Mouse (Mus musculus) G1E (cell line): ENCODE results near the gene Grhpr. TPM values are rescaled to one million over a fixed set of nuclear protein-coding genes. Genes with fewer than 3 reads are reported as not detected.
"Not testable (repeated sequence)": the region's sequence is repeated elsewhere in the genome, so short reads cannot be mapped to it uniquely, and the experiment has no call there.

ENCODE experiments used
- ATAC-seq: 2 replicates; pipeline ENCODE4 v1.8.0; 2016; ENCODE audit warnings: mild to moderate bottlenecking; ENCODE audit not compliant: insufficient number of reproducible peaks, poor library complexity, low FRiP score, severe bottlenecking; ENCODE audit errors: extremely low read depth
- DNase-seq: peaks from one replicate; pipeline ENCODE4 v3.0.0; 2012; ENCODE audit warnings: low spot score
- H3K27me3 ChIP-seq: 2 replicates; pipeline ENCODE4 v1.6.1; 2012; ENCODE audit warnings: mild to moderate bottlenecking, low read length, inconsistent platforms; ENCODE audit not compliant: insufficient read depth
- H3K36me3 ChIP-seq: replicated peaks from 2 replicates; pipeline ENCODE3; 2012; ENCODE audit warnings: mild to moderate bottlenecking, inconsistent platforms
- H3K4me1 ChIP-seq: 2 replicates; pipeline ENCODE4 v1.6.1; 2012; ENCODE audit warnings: low read depth, low read length, inconsistent platforms, mixed read lengths; ENCODE audit not compliant: insufficient read depth
- H3K4me3 ChIP-seq: 2 replicates; pipeline ENCODE4 v1.5.1; 2012; ENCODE audit warnings: low read depth, mild to moderate bottlenecking, inconsistent platforms, low read length, moderate library complexity, mixed read lengths
- H3K9me3 ChIP-seq: replicated peaks from 2 replicates; pipeline ENCODE4 v1.6.1; 2012; ENCODE audit warnings: inconsistent platforms
- CTCF ChIP-seq: IDR thresholded peaks from 2 replicates; pipeline ENCODE4 v1.5.1; 2012; ENCODE audit warnings: low read depth, low read length, inconsistent platforms, mixed read lengths
- GATA1 ChIP-seq: IDR thresholded peaks from 2 replicates; pipeline ENCODE4 v1.6.1; 2012; ENCODE audit warnings: borderline replicate concordance, low read length, inconsistent platforms, mixed read lengths
- GATA2 ChIP-seq: IDR thresholded peaks from 2 replicates; pipeline ENCODE4 v1.6.1; 2012; ENCODE audit warnings: low read depth, low read length, inconsistent platforms, borderline replicate concordance
- POLR2AphosphoS5 ChIP-seq: IDR thresholded peaks from 2 replicates; pipeline ENCODE4 v1.6.1; 2012; ENCODE audit warnings: low read depth, low read length, inconsistent platforms; ENCODE audit not compliant: insufficient replicate concordance
- TAL1 ChIP-seq: conservative IDR thresholded peaks from 2 replicates; pipeline ENCODE4 v1.6.1; 2012; ENCODE audit warnings: low read depth, low read length, inconsistent platforms, mixed read lengths
- polyA plus RNA-seq: library from polyadenylated mRNA; stranded (reverse); fragments of >175 nt; gene quantifications from 2 replicates; pipeline ENCODE4 v1.2.3, GENCODE M21; 2012
- total RNA-seq, 2 experiments: library from RNA; stranded (forward) in 1 of 2; stranded (reverse) in 1 of 2; fragments of 200-1000 nt in 1 of 2; fragments of >200 nt in 1 of 2; fragmentation: Nextera tagmentation in 1 of 2; gene quantifications; 2 replicates each; pipeline ENCODE4 v1.2.3; 2014 to 2017

Gene Grhpr
- total and polyA plus RNA-seq, 3 experiments, result 25.2 to 119 (median 30.5) TPM

DNA sequence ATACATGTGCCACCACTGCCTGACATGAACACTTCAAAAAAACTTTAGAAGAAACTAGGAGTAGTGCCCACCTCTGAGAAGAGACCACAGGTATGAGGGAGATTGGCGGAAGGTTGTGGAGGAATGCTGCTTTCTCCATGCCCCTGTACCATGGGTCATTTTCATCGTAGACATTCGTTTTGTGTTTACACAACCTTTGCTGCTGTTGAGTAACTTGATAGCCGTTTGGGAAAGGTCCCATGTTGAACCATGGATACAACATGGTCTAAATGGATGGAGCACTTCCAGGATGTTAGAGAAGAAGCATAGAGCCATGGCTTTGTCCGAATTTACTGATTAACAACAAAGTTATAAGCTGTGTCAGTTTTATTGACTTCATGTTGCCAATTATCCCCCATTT lies 3.0 kb upstream of the Grhpr start:
- Histone ChIP-seq H3K36me3 (peaks cover 9% of the 10 kb centered on the region), H3K9me3 (peaks cover 3% of the 10 kb centered on the region; the same call in 1 of the 2 replicates), H3K4me3 (no peak overlapping the region), H3K27me3 (0 out of 2 replicates have a peak, but pooled peaks cover 2% of the 10 kb centered on the region), H3K4me1 (peaks cover 45% of the 10 kb centered on the region)
- ATAC-seq (no peak), DNase-seq (no peak)
- TF ChIP-seq GATA1 (no peak), GATA2 (no peak), TAL1 (no peak), POLR2AphosphoS5 (no peak), CTCF (no peak)

DNA sequence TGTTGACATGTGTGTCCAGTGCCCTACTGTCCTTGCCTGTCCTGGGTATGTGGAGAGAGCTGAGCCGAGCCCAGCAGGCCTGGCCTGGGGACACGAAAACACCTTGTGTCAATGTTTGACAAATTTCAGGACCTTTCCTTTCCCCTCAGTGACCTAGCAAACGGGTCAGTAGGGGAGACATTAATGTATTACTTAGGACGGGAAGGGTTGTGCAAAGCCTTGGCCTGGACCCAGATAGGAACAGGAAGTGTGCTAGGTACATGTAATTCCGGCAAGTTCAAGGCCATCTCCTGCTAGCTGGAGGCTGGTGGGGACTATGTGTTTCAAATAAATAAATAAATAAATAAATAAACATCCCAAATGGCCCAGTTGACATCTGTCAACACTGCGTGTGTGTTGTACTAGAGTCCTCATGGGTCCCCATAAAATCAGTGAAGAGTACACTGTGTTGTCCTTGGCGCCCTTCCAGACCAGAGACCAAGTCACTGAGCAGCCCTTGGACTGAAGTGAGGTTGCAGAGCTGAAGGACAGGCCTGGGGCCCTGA lies 1.3 kb upstream of the Grhpr start:
- Histone ChIP-seq H3K4me1 (peaks cover 48% of the 10 kb centered on the region), H3K27me3 (0 out of 2 replicates have a peak, but pooled peaks cover 2% of the 10 kb centered on the region), H3K9me3 (peaks cover 3% of the 10 kb centered on the region; the same call in 1 of the 2 replicates), H3K4me3 (no peak overlapping the region), H3K36me3 (peaks cover 26% of the 10 kb centered on the region)
- ATAC-seq, result no peak
- no peak for DNase-seq
- TF ChIP-seq POLR2AphosphoS5, result no peak
- TF ChIP-seq CTCF, result no peak
- TF ChIP-seq GATA2, result no peak
- TF ChIP-seq GATA1, result no peak
- no peak for TF ChIP-seq TAL1

DNA sequence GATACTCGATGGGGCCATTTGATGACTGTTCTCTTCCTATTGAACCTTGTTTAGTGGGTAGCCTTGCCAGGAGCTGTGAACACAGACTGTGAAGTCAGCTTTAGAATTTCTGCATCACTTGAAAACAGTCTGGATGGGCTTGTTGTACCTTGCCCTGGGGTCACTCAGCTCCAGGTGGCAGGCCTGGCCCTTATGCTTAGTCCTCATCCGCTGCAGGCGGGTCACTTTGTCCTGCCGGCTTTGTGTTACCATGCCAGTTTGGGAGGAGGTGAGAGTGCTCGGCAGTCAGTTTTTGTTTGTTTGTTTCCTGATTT lies 736 bp downstream of the Grhpr start:
- TF ChIP-seq CTCF (no peak), GATA1 (no peak), TAL1 (no peak), POLR2AphosphoS5 (no peak), GATA2 (no peak)
- DNase-seq (no peak), ATAC-seq (no peak)
- H3K4me1 ChIP-seq, result peaks cover 52% of the 10 kb centered on the region
- H3K27me3 ChIP-seq, result no peaks in the 10 kb centered on the region
- peak overlapping the region; percentile 90 for H3K4me3 ChIP-seq
- peaks cover under 1% of the 10 kb centered on the region; the same call in 1 of the 2 replicates for H3K9me3 ChIP-seq
- peaks cover 46% of the 10 kb centered on the region for H3K36me3 ChIP-seq

DNA sequence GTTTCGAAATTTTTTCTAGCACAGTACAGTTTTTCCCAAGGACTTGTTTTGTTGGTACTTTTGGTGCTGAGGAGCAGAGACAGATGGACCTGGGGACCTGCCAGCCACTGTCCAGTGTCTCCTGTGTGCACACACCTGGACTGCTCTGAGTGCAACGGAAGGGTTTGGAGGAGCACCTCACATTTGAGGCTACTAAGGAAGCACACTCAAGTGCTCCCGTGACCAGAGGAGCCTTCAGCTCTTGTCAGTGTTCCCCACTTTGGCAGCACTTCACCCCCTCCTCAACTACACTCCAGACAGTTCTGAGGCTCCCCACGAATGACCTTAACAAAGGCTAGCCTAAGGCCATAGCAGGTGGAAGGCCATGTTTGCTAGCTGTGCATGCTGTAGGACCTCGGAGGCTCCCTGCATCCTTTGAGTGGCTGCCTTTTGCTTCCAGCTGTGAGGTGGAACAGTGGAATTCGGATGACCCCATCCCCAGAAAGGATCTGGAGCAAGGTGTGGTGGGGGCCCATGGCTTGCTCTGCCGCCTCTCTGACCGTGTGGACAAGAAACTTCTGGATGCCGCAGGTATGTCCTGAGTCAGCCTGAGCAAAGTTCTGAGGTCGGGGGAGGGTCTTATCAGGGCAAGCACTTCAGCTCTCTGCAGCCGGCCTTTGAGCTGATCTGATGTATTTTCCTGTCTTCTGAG lies 1.4 kb downstream of the Grhpr start:
- peaks cover 49% of the 10 kb centered on the region for H3K4me1 ChIP-seq
- DNase-seq, result no peak
- H3K36me3 ChIP-seq, result peaks cover 53% of the 10 kb centered on the region
- H3K9me3 ChIP-seq, result no peaks in the 10 kb centered on the region
- peak overlapping the region; percentile 90 for H3K4me3 ChIP-seq
- no peak for ATAC-seq
- TF ChIP-seq CTCF (no peak), GATA1 (no peak), TAL1 (no peak), GATA2 (no peak), POLR2AphosphoS5 (no peak)
- H3K27me3 ChIP-seq, result no peaks in the 10 kb centered on the region

DNA sequence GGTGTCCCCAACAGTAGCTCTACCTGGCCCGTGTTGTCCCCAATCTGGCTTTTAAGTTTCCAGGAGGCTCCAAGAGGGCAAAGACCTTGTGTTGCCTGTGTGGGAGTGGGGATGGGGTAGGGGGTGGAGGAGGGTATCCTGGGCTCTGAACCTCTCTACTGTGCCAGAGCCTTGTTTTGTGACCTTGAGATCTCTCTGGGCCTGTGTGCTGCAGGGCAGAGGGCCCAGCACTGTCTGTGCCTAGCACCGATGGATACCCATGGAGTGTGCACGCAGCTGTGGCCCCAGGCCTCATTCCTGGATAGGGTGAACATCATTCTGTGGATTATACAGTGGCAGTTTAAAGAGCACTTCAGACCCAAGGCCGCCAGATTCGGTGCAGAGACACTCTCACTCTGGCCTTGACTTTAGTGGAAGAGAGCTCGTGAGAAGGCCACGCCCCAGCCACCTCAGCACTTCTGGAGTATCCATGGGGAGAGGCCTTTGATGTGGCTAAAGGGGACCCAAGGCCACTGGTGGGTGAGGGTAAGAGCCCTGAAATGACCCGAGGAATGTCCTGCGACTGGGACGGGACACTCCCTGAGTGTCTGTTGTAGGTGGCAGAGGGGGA lies 2.0 kb downstream of the Grhpr start:
- ATAC-seq, result no peak
- peaks cover 59% of the 10 kb centered on the region for H3K36me3 ChIP-seq
- H3K4me3 ChIP-seq, result peak overlapping the region; percentile 90

DNA sequence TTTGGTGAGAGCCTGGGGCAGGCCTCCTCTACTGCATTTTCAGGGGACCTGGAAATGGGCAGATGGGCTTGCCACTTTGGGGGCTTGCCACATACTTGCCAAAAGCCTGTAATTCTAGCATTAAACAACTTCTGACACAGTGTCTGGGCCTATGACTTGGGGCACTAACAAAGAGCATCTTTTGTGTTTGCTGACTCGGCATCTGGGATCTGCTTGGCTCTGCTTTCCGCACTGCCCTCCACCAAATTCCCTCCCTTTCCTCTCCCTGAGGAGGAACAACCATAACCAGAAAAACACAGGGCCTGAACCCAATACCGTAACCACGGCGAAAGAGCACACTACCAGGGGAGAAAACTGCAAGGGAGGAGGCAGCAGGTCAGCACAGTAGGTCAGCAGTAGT lies 9.4 kb downstream of the Grhpr start:
- Histone ChIP-seq H3K9me3 (no peaks in the 10 kb centered on the region), H3K27me3 (no peaks in the 10 kb centered on the region), H3K4me3 (no peak overlapping the region), H3K4me1 (peaks cover 30% of the 10 kb centered on the region), H3K36me3 (peaks cover 89% of the 10 kb centered on the region)
- TF ChIP-seq GATA1, result no peak
- no peak for TF ChIP-seq POLR2AphosphoS5
- no peak for TF ChIP-seq TAL1
- TF ChIP-seq CTCF, result no peak
- TF ChIP-seq GATA2, result no peak
- ATAC-seq (no peak), DNase-seq (no peak)

More for the DNA sequence above, 2.0 kb downstream of the Grhpr start:
- TF ChIP-seq GATA2 (no peak), POLR2AphosphoS5 (no peak), GATA1 (no peak), TAL1 (no peak), CTCF (no peak)
- no peak for DNase-seq
- Histone ChIP-seq H3K27me3 (no peaks in the 10 kb centered on the region), H3K9me3 (no peaks in the 10 kb centered on the region), H3K4me1 (peaks cover 47% of the 10 kb centered on the region)

DNA sequence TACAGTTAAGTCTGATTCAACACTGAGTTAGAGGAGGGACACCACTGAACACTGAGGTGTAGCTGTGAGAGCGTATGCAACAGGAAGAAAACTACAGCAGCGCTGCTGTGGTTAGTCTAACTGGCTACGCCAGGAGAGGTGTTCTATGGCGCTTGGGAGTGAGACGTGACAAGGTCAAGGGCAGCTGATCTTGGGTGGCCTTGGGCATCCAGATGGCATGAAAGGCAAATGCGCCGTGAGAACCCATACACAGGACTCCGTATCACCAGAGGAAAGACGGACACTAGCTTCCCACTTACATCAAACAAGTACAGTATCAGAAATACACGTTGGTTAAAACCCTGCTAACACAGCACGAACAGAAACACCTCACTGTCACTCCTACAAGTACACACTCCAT lies 11.1 kb downstream of the Grhpr start:
- not testable (repeated sequence) for DNase-seq, H3K27me3 ChIP-seq, H3K9me3 ChIP-seq, H3K4me3 ChIP-seq, ATAC-seq
- Histone ChIP-seq H3K4me1 (peaks cover 31% of the 10 kb centered on the region), H3K36me3 (peaks cover 84% of the 10 kb centered on the region)

DNA sequence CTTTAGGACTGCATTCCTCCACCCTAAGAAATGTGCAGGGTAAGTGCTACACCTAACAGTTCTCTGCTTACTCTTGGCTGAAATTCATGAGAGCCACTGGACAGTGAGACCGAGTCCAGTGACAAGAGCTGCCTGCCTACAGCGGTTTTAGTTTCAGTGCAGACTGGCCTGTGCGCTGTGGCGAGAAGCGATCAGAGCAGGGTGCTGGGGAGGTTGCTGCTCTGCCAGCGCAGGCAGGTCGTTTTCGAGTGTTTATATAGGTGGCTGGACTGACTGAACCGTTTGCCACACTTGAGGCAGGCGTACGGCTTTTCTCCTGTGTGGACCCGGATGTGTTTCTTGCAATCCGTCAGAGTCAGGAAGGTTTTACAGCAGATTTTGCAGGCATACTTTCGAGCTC lies 12.0 kb downstream of the Grhpr start:
- Histone ChIP-seq H3K4me1 (peaks cover 38% of the 10 kb centered on the region), H3K36me3 (peaks cover 82% of the 10 kb centered on the region)
- H3K27me3 ChIP-seq, ATAC-seq, H3K4me3 ChIP-seq, H3K9me3 ChIP-seq, DNase-seq: not testable (repeated sequence)
